In genomic region chr8:13132220-13132619, GRCm38 (mm10) we compare ENCODE assay signal across 7 mouse cellular contexts. TPM values are rescaled to one million over a fixed set of nuclear protein-coding genes. Genes with fewer than 3 reads are reported as not detected.
DNase-seq lines count a peak whose midpoint lies in the region.
"Not testable (repeated sequence)": the region's sequence is repeated elsewhere in the genome, so short reads cannot be mapped to it uniquely, and the experiment has no call there.

No protein-coding gene starts in this region.

- not testable (repeated sequence) for H3K4me1 ChIP-seq in midbrain, embryonic 10.5 days

- peaks cover 95% of the 10 kb centered on the region for H3K36me3 ChIP-seq in midbrain, embryonic 10.5 days

- H3K9me3 ChIP-seq in midbrain, embryonic 10.5 days (replicated peaks) = not testable (repeated sequence)

- WGBS in midbrain, embryonic 10.5 days = 74% methylated on average over 9 of the region's 9 CpGs

- H3K27ac ChIP-seq in midbrain, embryonic 10.5 days (replicated peaks) = not testable (repeated sequence)

- intact Hi-C loops in left cerebral cortex, postnatal 14 days (cut with DNase I) = not testable (repeated sequence)

- H3K27me3 ChIP-seq in midbrain, embryonic 10.5 days (ENCODE audit: low read depth, poor library complexity, severe bottlenecking) = not testable (repeated sequence)

- not testable (repeated sequence) for H3K4me3 ChIP-seq in midbrain, embryonic 10.5 days

- peak; percentile 83 for DNase-seq in R1 (ENCODE audit: low read depth, low spot score)
- peak; percentile 51 for DNase-seq in cerebellum, adult 8-10 months
- peak; percentile 55 for DNase-seq in forelimb bud, embryonic 11.5 days (ENCODE audit: low read depth, low spot score)
- peak; percentile 78 for DNase-seq in induced T-regulatory cell, adult 2 months (ENCODE audit: low read depth)
- peak; percentile 61 to 63 for DNase-seq in left cerebral cortex, postnatal 14 days (ENCODE audit: low spot score in 2 of 2)
- peak; percentile 26 for DNase-seq in midbrain, embryonic 10.5 days (ENCODE audit: low spot score)
- peak; percentile 46 for DNase-seq in spleen, adult 12 weeks (ENCODE audit: low spot score)

RNA-seq across cellular contexts. Expression of gene Lamp1, which starts 26.7 kb away (rescaled TPM):
- 100 to 1,000 TPM; 307 to 320 TPM for total RNA-seq in left cerebral cortex, postnatal 14 days (2021)
- 221 and 223 TPM in 2 replicates for polyA plus RNA-seq in midbrain, embryonic 10.5 days (2016; fragmentation: Nextera tagmentation; extraction: Ambion mirVana)

RNA-seq across cellular contexts. Expression of gene Cul4a, which starts 26.8 kb away (rescaled TPM):
- 10 to 100 TPM; 56.2 to 59.6 TPM for total RNA-seq in left cerebral cortex, postnatal 14 days (2021)
- polyA plus RNA-seq in midbrain, embryonic 10.5 days (2016; fragmentation: Nextera tagmentation; extraction: Ambion mirVana) = 77.9 and 83.2 TPM in 2 replicates

RNA-seq across cellular contexts. Expression of gene Pcid2, which starts 27.0 kb away (rescaled TPM):
- total RNA-seq in left cerebral cortex, postnatal 14 days (2021) = 10 to 100 TPM; 26.6 to 29.0 TPM
- polyA plus RNA-seq in midbrain, embryonic 10.5 days (2016; fragmentation: Nextera tagmentation; extraction: Ambion mirVana) = 58.8 and 60.7 TPM in 2 replicates

Comparison
In these comparisons a context has a peak if more than half of its experiments do, and no peak if none do; other contexts are left out.
1. DNase-seq: peak in every context shown above with its lines; median percentile 83 in R1; 78 in induced T-regulatory cell, adult 2 months; 62 in left cerebral cortex, postnatal 14 days; 55 in forelimb bud, embryonic 11.5 days; 51 in cerebellum, adult 8-10 months; 46 in spleen, adult 12 weeks; 26 in midbrain, embryonic 10.5 days.